Mouse (Mus musculus): ENCODE results near the gene Siah1a. TPM values are rescaled to one million over a fixed set of nuclear protein-coding genes. Genes with fewer than 3 reads are reported as not detected.

Siah1a gene
- polyA plus RNA-seq, 1 experiment = 7.8 TPM

DNA sequence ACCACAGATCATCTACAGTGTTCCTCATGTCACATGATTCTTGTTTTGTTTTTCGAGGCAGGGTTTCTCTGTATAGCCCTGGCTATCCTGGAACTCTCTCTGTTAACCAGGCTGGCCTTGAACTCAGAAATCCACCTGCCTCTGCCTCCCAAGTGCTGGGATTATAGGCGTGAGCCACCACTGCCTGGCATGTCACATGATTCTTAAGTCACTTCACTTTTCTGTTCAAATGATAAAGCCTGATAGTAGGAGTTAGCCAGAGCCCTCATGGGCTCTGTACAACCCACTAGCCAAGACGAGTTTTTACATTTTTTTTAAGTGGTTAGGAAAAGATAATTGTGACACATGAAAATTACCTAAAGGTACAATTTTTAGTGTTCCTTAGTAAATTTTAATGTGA is 12.9 kb upstream of the Siah1a start:
- Histone ChIP-seq H3K4me1 (ENCODE audit: control insufficient read depth, insufficient read depth, low read length) (peaks cover 2% of the 10 kb centered on the region; the same call in 1 of the 2 replicates), H3K27ac (ENCODE audit: control insufficient read depth, insufficient read depth, low read depth, low read length, poor library complexity) (no peak overlapping the region), H3K4me3 (replicated peaks; ENCODE audit: control insufficient read depth, low read depth, low read length) (no peak overlapping the region)
- 61% methylated on average over 3 of the region's 3 CpGs for WGBS
- TF ChIP-seq CTCF (IDR thresholded peaks at IDR 0.05; ENCODE audit: control insufficient read depth, insufficient read depth, low read length) (no peak), POLR2A (IDR thresholded peaks at IDR 0.05; ENCODE audit: borderline replicate concordance, control insufficient read depth, low read depth, low read length) (no peak)

DNA sequence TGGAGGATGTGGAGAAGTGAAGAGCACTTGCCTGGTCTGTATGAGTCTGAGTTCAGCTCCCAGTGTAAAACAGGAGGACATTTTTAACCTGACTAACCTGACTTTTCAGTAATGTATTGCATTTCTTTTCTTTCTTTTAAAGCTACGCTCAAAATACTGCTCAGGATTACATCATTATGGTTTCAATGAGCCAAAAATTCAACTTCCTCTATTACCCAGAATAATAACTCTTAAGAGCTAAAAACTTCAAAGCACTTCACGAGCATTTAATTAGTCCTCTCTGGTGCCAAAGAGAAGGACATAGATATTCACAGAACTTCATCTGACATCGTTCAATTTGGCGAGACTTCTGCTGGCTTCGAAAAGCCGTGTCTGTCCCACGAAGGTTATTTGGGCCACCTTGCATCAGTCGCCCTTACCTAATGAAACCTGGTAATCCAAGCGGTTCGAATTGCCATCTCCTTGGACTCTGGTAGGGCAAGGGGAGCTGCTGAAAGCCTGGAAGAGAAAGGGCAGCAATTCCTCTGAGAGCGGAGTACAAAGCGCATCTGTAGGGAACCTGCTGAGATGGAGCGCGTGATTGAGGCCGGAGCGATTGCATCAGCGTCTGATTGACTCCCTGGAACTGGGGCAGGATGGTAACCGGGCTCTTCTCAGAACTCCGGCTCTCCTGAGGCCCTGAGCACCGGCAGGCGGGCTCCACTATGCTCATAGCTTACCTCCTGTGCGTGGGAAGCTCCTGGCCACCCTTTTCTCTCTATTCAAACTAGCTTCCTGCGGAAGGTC is 11.4 kb upstream of the Siah1a start:
- no peak overlapping the region for H3K27ac ChIP-seq (ENCODE audit: control insufficient read depth, insufficient read depth, low read depth, low read length, poor library complexity)
- peaks cover 2% of the 10 kb centered on the region; the same call in 1 of the 2 replicates for H3K4me1 ChIP-seq (ENCODE audit: control insufficient read depth, insufficient read depth, low read length)
- no peak overlapping the region for H3K4me3 ChIP-seq (replicated peaks; ENCODE audit: control insufficient read depth, low read depth, low read length)
- no peak for TF ChIP-seq CTCF (IDR thresholded peaks at IDR 0.05; ENCODE audit: control insufficient read depth, insufficient read depth, low read length)
- TF ChIP-seq POLR2A (IDR thresholded peaks at IDR 0.05; ENCODE audit: borderline replicate concordance, control insufficient read depth, low read depth, low read length) = no peak
- WGBS = 34% methylated on average over 23 of the region's 23 CpGs

GRCm38 (mm10) chr8:86749842-86750241 is 4.1 kb upstream of the Siah1a start:
- Histone ChIP-seq H3K4me1 (ENCODE audit: control insufficient read depth, insufficient read depth, low read length) (no peaks in the 10 kb centered on the region), H3K27ac (ENCODE audit: control insufficient read depth, insufficient read depth, low read depth, low read length, poor library complexity) (no peak overlapping the region), H3K4me3 (replicated peaks; ENCODE audit: control insufficient read depth, low read depth, low read length) (no peak overlapping the region)
- no peak for TF ChIP-seq POLR2A (IDR thresholded peaks at IDR 0.05; ENCODE audit: borderline replicate concordance, control insufficient read depth, low read depth, low read length)
- no peak for TF ChIP-seq CTCF (IDR thresholded peaks at IDR 0.05; ENCODE audit: control insufficient read depth, insufficient read depth, low read length)
- 77% methylated on average over 2 of the region's 2 CpGs for WGBS

DNA sequence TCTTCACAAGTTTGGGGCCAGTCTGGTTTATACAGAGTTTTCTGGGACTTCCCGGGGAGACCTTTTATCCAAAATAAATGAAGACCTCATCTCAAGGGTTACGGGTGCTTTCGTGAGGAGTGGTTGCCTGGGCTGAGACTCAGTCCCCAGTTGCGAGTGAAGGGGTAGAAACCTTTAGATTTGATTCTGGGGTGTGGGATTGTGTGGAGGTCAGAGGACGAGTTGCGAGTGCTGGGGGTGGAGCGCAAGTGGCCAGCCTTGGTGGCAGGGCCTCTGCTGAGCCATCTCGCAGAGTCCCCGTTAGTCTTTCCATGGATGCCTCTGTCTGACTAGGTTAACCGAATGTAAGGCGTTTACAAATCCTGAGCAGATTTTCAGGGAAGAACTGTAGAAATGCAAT is 777 bp upstream of the Siah1a start:
- Histone ChIP-seq H3K27ac (ENCODE audit: control insufficient read depth, insufficient read depth, low read depth, low read length, poor library complexity) (no peak overlapping the region), H3K4me3 (replicated peaks; ENCODE audit: control insufficient read depth, low read depth, low read length) (peak overlapping the region; percentile 78), H3K4me1 (ENCODE audit: control insufficient read depth, insufficient read depth, low read length) (no peaks in the 10 kb centered on the region; the same call in 1 of the 2 replicates)
- 4% methylated on average over 11 of the region's 11 CpGs for WGBS
- TF ChIP-seq CTCF (IDR thresholded peaks at IDR 0.05; ENCODE audit: control insufficient read depth, insufficient read depth, low read length) (no peak), POLR2A (IDR thresholded peaks at IDR 0.05; ENCODE audit: borderline replicate concordance, control insufficient read depth, low read depth, low read length) (no peak)

- TF ChIP-seq CTCF (IDR thresholded peaks at IDR 0.05; ENCODE audit: control insufficient read depth, insufficient read depth, low read length) (no peak), POLR2A (IDR thresholded peaks at IDR 0.05; ENCODE audit: borderline replicate concordance, control insufficient read depth, low read depth, low read length) (0 out of 2 replicates have a peak, but pooled peaks have one; percentile 38)
- peak overlapping the region; percentile 78 for H3K4me3 ChIP-seq (replicated peaks; ENCODE audit: control insufficient read depth, low read depth, low read length)
- WGBS = 2% methylated on average over 69 of the region's 70 CpGs
- H3K27ac ChIP-seq (ENCODE audit: control insufficient read depth, insufficient read depth, low read depth, low read length, poor library complexity) = peak overlapping the region; percentile 93
- H3K4me1 ChIP-seq (ENCODE audit: control insufficient read depth, insufficient read depth, low read length) = no peaks in the 10 kb centered on the region; the same call in 1 of the 2 replicates
These were observed 254 bp upstream of the Siah1a start for GRCm38 (mm10) chr8:86745935-86746441.

DNA sequence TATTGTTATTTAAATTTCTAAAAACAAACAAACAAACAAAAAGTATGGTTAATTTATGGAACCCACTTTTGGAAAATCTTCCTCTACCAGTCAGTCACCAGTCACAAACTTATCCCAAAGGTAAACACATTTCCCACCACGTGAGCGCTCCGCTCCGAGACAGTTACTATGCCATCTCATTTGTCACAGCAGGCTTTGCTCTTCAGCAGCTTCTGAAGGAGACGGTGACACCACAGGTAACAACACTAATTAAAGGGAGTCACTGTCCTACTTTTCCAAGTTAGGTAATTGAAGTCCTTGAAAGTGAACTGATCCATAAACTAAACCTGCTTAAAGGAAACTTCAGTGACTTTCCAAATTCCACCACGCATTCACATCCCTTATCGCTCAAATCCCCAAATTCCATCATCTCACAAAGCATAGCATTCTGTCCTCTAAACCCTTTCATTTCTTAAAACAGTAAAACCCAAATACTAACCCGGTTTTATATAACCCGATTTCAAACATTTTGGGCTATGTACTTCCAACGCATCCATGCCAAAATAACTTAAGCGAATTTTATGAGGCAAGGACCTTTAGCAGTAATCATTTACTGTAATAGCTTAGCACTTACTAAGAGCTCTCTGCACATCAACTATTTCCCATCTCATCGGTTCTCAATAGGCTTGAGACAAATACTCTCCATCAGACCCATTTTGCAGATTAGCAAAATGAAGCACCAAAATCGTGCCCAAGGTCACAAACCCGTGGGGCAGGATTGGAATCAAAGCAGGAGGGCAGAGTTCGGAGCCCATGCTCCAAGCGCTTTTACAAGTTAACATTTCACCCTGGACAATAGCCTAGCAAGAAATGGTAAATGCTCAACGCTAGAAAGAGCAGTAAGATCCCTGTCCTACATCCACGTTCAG is 1.2 kb downstream of the Siah1a start:
- H3K4me3 ChIP-seq (replicated peaks; ENCODE audit: control insufficient read depth, low read depth, low read length) = peak overlapping the region; percentile 66
- 34% methylated on average over 18 of the region's 18 CpGs for WGBS
- H3K4me1 ChIP-seq (ENCODE audit: control insufficient read depth, insufficient read depth, low read length) = no peaks in the 10 kb centered on the region; the same call in 1 of the 2 replicates
- H3K27ac ChIP-seq (ENCODE audit: control insufficient read depth, insufficient read depth, low read depth, low read length, poor library complexity) = no peak overlapping the region
- TF ChIP-seq POLR2A (IDR thresholded peaks at IDR 0.05; ENCODE audit: borderline replicate concordance, control insufficient read depth, low read depth, low read length) (no peak), CTCF (IDR thresholded peaks at IDR 0.05; ENCODE audit: control insufficient read depth, insufficient read depth, low read length) (no peak)

- WGBS = 69% methylated on average over 7 of the region's 7 CpGs
- TF ChIP-seq CTCF (IDR thresholded peaks at IDR 0.05; ENCODE audit: control insufficient read depth, insufficient read depth, low read length) (no peak), POLR2A (IDR thresholded peaks at IDR 0.05; ENCODE audit: borderline replicate concordance, control insufficient read depth, low read depth, low read length) (no peak)
- H3K4me3 ChIP-seq (replicated peaks; ENCODE audit: control insufficient read depth, low read depth, low read length) = no peak overlapping the region
- no peaks in the 10 kb centered on the region; the same call in 1 of the 2 replicates for H3K4me1 ChIP-seq (ENCODE audit: control insufficient read depth, insufficient read depth, low read length)
- no peak overlapping the region for H3K27ac ChIP-seq (ENCODE audit: control insufficient read depth, insufficient read depth, low read depth, low read length, poor library complexity)
These were observed 3.0 kb downstream of the Siah1a start for GRCm38 (mm10) chr8:86742605-86743345.
